Mouse (Mus musculus) embryonic fibroblast, embryonic 13.5 days (primary cell): Measurements from ENCODE around the gene Ctsll3. TPM values are rescaled to one million over a fixed set of nuclear protein-coding genes. Genes with fewer than 3 reads are reported as not detected.

Experiments
- H3K27ac ChIP-seq: 2 replicates; pipeline ENCODE4 v1.5.1; 2012; ENCODE audit warnings: low read length, control low read depth, inconsistent platforms; ENCODE audit not compliant: insufficient read depth
- H3K4me1 ChIP-seq: 2 replicates; pipeline ENCODE4 v1.6.1; 2011; ENCODE audit warnings: low read length; ENCODE audit not compliant: control insufficient read depth, insufficient read depth
- H3K4me3 ChIP-seq: 2 replicates; pipeline ENCODE4 v1.5.1; 2011; ENCODE audit warnings: mild to moderate bottlenecking, control low read depth, low read length; ENCODE audit not compliant: insufficient read depth
- CTCF ChIP-seq: IDR thresholded peaks from 2 replicates; pipeline ENCODE4 v1.5.1; 2011; ENCODE audit warnings: mild to moderate bottlenecking, control low read depth, low read length, moderate library complexity, borderline replicate concordance; ENCODE audit not compliant: insufficient read depth
- POLR2A ChIP-seq: IDR thresholded peaks from 2 replicates; pipeline ENCODE4 v1.6.1; 2011; ENCODE audit warnings: low read depth, mild to moderate bottlenecking, control low read depth, low read length, moderate library complexity
- polyA plus RNA-seq: library from polyadenylated mRNA; stranded (reverse); fragments of >200 nt; gene quantifications from 2 replicates; pipeline ENCODE4 v1.2.4, GENCODE M21; 2011; ENCODE audit warnings: low read depth; ENCODE audit not compliant: missing spikeins, insufficient read length

Ctsll3 gene
- polyA plus RNA-seq, 1 experiment, result not detected

DNA sequence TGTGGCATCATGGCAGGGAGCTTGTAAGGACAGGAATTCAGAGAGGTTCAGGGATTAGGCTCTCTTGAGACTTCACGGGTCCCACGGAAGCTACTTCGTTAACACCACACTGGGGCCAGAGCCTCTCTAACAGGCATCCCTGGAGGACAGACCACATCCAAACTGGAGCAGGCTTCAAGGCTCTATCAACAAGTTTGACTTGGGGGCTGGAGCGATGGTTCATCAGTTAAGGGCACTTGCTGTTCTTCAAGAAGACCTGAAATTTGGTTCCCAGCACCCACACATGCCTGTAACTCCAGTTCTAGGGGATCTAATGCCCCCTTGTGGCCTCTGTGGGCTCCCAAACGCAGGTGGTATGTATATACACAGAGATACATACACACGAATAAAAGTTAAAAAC lies 49.4 kb downstream of the Ctsll3 start:
- Histone ChIP-seq H3K4me1 (no peaks in the 10 kb centered on the region), H3K4me3 (no peak overlapping the region), H3K27ac (no peak overlapping the region)
- TF ChIP-seq POLR2A (no peak), CTCF (no peak)

DNA sequence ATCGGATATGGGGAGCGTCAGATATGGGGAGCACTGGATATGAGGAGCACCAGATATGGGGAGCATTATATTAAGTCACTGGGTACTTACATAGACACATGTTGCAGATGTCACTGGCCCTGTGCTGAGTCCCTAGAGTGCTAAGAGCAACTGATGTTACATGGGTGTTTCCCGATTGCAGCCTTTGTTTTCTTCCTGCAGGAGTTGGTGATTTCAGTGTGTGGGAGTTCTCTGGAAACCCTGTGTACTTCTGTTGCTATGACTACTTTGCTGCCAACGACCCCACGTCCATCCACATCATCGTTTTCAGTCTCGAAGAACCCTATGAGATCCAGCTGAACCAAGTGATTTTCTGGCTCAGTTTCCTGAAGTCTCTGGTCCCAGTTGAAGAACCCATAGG lies 51.7 kb downstream of the Ctsll3 start:
- Histone ChIP-seq H3K4me1 (no peaks in the 10 kb centered on the region), H3K27ac (no peak overlapping the region), H3K4me3 (no peak overlapping the region)
- no peak for TF ChIP-seq CTCF
- no peak for TF ChIP-seq POLR2A

DNA sequence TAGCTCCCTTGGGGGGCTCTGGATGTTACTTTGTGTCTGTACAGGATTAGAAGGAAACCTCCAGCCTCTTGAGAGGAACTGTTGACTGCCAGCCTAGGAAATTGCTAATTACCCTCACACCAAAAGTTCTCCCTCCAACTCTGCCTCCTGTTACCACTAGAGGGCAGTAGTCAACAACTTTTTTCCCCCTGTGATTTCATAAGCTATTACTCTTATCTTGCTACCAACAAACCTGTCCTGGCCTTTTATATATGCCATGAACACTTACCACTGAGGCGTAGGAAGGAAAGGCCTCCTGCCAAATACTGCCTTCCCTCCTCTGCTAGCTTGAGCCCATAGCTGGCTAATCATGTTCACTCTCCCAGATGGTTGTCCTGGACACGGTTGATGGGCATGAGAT lies 54.1 kb downstream of the Ctsll3 start:
- no peak for TF ChIP-seq POLR2A
- no peak for TF ChIP-seq CTCF
- H3K4me1 ChIP-seq, result no peaks in the 10 kb centered on the region
- H3K27ac ChIP-seq, result no peak overlapping the region
- H3K4me3 ChIP-seq, result no peak overlapping the region

Other genes with a start within 250 kb of the Ctsll3 start
- 19.3 and 27.6 TPM in 2 replicates for gene Dapk1, start 200.9 kb downstream of the Ctsll3 start, polyA plus RNA-seq
- not detected in 2 replicates for gene BC051665, start 16.5 kb downstream of the Ctsll3 start, polyA plus RNA-seq
- not detected in 2 replicates for gene 4930486L24Rik, start 61.6 kb upstream of the Ctsll3 start, polyA plus RNA-seq
- gene Gm49392, start 94.0 kb upstream of the Ctsll3 start, polyA plus RNA-seq, result not detected in 2 replicates
- gene Ctla2b, start 94.6 kb upstream of the Ctsll3 start, polyA plus RNA-seq, result 3.3 and 3.7 TPM in 2 replicates
- not detected in 2 replicates for gene Tpbpb, start 102.0 kb upstream of the Ctsll3 start, polyA plus RNA-seq
- gene Gm49393, start 132.7 kb upstream of the Ctsll3 start, polyA plus RNA-seq, result 0.95 TPM in 1 of 2 replicates, not detected in the other
- gene Gm49391, start 133.7 kb upstream of the Ctsll3 start, polyA plus RNA-seq, result not detected in 2 replicates
- gene Ctla2a, start 133.8 kb upstream of the Ctsll3 start, polyA plus RNA-seq, result 27.8 and 47.8 TPM in 2 replicates
- gene Tpbpa, start 139.1 kb upstream of the Ctsll3 start, polyA plus RNA-seq, result not detected in 2 replicates
- not detected in 2 replicates for gene Ctsj, start 203.1 kb upstream of the Ctsll3 start, polyA plus RNA-seq
- not detected in 2 replicates for gene Ctsq, start 237.8 kb upstream of the Ctsll3 start, polyA plus RNA-seq